Mouse (Mus musculus): ENCODE measurements around the gene Scn10a.

Gene Scn10a

GRCm38 (mm10) chr9:119574366-119574765, 144.8 kb downstream of the Scn10a start:
- no peak for DNase-seq (ENCODE audit: low spot score)

DNA sequence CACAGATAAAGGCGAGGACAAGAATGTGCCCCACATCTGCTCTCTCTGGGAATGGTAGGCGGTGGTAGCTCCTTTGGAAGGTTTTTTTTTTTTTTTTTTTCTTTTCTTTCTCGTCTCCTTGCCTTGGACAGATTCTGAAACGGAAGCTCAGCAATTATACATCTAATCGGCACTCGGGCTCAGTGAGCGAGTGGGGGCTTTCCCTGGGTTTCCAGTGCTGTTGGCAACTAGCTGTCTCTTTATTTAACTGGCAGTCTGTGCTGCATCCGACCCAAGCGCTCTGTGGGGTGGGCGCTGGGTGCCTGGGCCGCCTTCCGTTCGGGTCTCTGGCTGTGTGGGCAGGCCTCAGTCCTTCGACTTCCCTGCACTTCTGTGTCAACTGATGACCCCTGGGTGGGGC, 146.1 kb downstream of the Scn10a start:
- DNase-seq (ENCODE audit: low spot score) = no peak

GRCm38 (mm10) chr9:119571411-119571888, 147.7 kb downstream of the Scn10a start:
- DNase-seq (ENCODE audit: low spot score) = no peak

GRCm38 (mm10) chr9:119570652-119571051, 148.5 kb downstream of the Scn10a start:
- no peak for DNase-seq (ENCODE audit: low spot score)

DNA sequence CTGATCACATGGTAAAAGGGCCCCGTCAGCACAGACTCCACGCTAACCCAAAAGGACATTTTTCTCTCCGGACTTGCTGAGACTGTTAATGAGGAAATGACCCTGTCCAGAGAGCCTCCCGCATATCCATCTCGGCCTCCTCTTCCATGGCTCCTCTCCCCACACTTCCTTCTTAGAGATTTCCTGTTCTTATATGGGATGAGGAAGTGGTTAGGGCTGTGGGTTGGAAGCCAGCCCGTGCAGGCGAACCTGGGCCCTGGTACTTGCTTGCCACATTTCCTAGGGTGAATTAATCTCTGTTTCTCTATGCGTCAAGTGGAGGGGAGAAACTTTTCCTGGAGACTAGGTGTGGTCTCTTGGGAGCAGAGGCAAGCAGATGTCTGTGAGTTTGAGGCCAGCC, 150.4 kb downstream of the Scn10a start:
- no peak for DNase-seq (ENCODE audit: low spot score)

DNA sequence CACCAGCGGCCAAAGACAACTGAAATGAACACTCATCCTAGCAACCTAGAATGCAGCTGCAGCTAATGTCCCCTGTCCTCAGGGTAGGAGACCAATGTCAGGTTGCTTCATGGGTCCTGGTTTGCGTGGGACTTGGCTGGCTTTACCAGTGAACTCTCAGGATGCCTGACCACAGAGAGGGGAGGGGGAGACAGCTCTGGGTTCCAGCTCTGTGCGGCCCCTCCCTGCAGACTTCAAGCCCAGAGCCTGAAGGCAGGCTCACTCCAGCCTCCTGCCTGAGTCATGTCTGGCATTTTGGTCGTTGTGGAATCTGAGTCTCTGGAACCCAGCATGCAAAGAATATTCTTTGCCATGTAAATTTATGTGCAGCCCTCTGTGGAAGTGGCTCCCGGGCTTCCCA, 151.3 kb downstream of the Scn10a start:
- no peak for DNase-seq (ENCODE audit: low spot score)

- no peak for DNase-seq (ENCODE audit: low spot score)
Observed at GRCm38 (mm10) chr9:119566214-119566613, 152.9 kb downstream of the Scn10a start.

DNA sequence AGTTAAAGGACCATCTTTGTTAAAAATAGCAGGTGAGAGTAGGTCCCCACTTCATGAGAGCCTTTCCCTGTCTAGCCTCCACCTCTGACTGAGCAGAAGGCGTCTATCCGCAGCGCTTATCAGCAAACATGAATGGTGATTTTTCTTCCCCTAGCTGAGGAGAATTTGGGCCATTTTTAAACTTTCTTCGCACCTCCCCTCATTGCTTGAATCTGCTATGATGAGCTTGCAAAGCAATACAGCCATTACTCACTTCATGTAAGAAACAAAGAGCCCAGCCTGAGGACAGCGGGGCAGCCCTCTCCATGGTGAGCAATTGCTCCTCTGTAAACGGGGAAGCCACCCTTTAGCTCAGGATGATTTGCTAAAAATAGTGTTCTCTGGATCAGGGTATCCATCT, 154.3 kb downstream of the Scn10a start:
- DNase-seq (ENCODE audit: low spot score) = no peak

GRCm38 (mm10) chr9:119563617-119564016, 155.5 kb downstream of the Scn10a start:
- DNase-seq (ENCODE audit: low spot score) = no peak

DNA sequence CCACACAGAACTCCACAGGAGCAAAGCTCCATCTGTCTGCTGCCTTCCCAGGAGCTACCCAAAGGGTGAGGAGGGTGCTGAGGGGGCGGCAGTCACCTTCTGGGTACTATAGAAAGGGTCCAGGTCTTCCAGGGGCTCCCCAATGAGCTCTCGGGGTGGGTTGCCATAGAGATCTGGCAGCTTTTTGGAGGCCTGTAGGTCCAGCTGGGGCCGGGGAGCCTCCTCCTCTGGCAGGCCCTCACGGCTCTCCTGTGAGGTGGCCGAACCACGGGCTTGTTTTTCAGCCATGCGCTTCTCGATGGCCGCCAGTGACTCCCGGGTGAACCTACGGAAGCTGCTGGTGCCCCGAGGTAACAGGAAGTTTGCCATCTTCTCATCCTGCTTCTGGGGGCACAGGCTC, 156.9 kb downstream of the Scn10a start:
- DNase-seq (ENCODE audit: low spot score) = no peak

DNA sequence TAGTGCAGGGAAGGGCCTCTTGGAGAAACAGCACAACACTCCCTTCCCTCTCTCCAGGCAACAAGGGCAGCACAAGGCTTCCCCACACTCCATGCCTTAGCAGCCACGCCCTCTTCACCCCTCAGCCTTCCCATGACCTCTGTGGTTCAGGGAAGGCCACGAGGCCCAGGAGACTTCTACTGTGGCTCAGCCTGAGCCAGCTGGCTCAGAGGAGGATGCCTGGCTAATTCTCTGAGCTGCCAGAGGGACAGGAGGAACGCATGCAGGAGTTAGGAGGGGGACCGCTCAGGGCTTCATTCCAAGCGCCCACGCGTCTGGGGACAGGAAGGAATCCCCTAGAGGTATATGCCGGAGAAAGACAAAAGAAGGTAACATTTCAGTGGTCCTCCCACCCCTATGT, 157.4 kb downstream of the Scn10a start:
- DNase-seq (ENCODE audit: low spot score) = no peak

- no peak for DNase-seq (ENCODE audit: low spot score)
Observed at GRCm38 (mm10) chr9:119559537-119560276, 159.4 kb downstream of the Scn10a start.

Data from testis, postnatal 14 days (tissue).